Mouse (Mus musculus): ENCODE measurements at regions not wholly inside any gene's neighbourhood (a gene's known extent, or its start where the extent isn't known, plus 50 kb on each side); places are given as distances from the start of the nearest gene placed in this dataset.
A peak's percentile ranks its signal among the peaks of the same experiment; 100 is the strongest.

DNA sequence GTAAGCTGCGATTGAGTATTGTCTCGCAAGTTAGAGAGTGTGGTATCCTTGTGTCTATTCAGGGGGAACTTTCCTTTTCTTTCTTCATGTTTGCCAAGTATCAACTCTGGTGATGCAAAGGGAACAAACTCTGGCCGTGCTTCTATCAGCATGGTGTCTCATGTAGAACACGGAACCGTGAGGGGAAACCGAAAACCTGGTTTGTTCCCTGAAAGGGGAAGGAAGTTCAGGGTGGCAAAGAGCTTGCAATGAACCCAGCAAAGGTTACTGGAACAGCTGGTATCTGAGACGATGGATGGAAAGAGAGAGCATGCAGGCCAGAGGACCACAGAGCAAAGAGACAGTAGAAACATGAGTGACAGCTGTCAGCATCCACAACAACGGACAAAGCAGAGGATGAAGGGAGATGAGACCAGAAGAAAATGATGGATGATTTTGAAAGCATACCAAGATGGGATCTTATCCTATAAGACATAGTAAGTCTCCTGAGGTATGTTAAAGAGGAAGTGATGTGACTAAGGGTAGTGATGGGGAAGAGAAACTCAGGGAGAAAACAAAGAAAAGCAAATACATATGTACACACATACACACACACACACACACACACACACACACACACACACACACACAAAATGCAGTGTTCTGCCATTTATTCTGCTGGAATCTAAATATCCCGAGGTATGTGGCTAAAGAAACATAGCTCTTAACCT is 199.8 kb upstream of the Peli2 start:
- H3K27ac ChIP-seq (replicated peaks; ENCODE audit: low read depth, low read length) = no peak overlapping the region
- no peaks in the 10 kb centered on the region for H3K9me3 ChIP-seq (ENCODE audit: control insufficient read depth, low read length)
- ATAC-seq (ENCODE audit: low read depth) (no peak), DNase-seq (ENCODE audit: low spot score) (no peak)
- H3K4me1 ChIP-seq (ENCODE audit: control insufficient read depth, insufficient read depth, low read length) = no peaks in the 10 kb centered on the region
- no peaks in the 10 kb centered on the region for H3K27me3 ChIP-seq (replicated peaks; ENCODE audit: control insufficient read depth, insufficient read depth, low read length)
- H3K36me3 ChIP-seq (ENCODE audit: control insufficient read depth, insufficient read depth, low read length) = no peaks in the 10 kb centered on the region
- no peak overlapping the region for H3K4me2 ChIP-seq (ENCODE audit: low read depth, low read length)
- no peak overlapping the region for H3K9ac ChIP-seq (ENCODE audit: low read depth, low read length)
- WGBS = 90% methylated on average over 9 of the region's 9 CpGs
- no peak overlapping the region for H3K4me3 ChIP-seq (ENCODE audit: low read depth, low read length)

- Histone ChIP-seq H3K36me3 (ENCODE audit: control insufficient read depth, insufficient read depth, low read length) (no peaks in the 10 kb centered on the region), H3K27ac (replicated peaks; ENCODE audit: low read depth, low read length) (no peak overlapping the region), H3K9ac (ENCODE audit: low read depth, low read length) (no peak overlapping the region), H3K9me3 (ENCODE audit: control insufficient read depth, low read length) (no peaks in the 10 kb centered on the region), H3K4me1 (ENCODE audit: control insufficient read depth, insufficient read depth, low read length) (no peaks in the 10 kb centered on the region), H3K4me3 (ENCODE audit: low read depth, low read length) (no peak overlapping the region), H3K4me2 (ENCODE audit: low read depth, low read length) (no peak overlapping the region), H3K27me3 (replicated peaks; ENCODE audit: control insufficient read depth, insufficient read depth, low read length) (no peaks in the 10 kb centered on the region)
- no peak for DNase-seq (ENCODE audit: low spot score)
- WGBS = 55% methylated on average over 10 of the region's 10 CpGs
- ATAC-seq (ENCODE audit: low read depth) = no peak; the same call in 1 of the 2 replicates
Measured at GRCm38 (mm10) chr14:47921811-47922277, 198.8 kb upstream of the Peli2 start.

- H3K36me3 ChIP-seq (ENCODE audit: control insufficient read depth, insufficient read depth, low read length) = no peaks in the 10 kb centered on the region
- no peaks in the 10 kb centered on the region for H3K27me3 ChIP-seq (replicated peaks; ENCODE audit: control insufficient read depth, insufficient read depth, low read length)
- ATAC-seq (ENCODE audit: low read depth) = no peak
- H3K9ac ChIP-seq (ENCODE audit: low read depth, low read length) = no peak overlapping the region
- no peak overlapping the region for H3K27ac ChIP-seq (replicated peaks; ENCODE audit: low read depth, low read length)
- no peak for DNase-seq (ENCODE audit: low spot score)
- H3K4me1 ChIP-seq (ENCODE audit: control insufficient read depth, insufficient read depth, low read length) = no peaks in the 10 kb centered on the region
- no peak overlapping the region for H3K4me3 ChIP-seq (ENCODE audit: low read depth, low read length)
- WGBS = 81% methylated on average over 3 of the region's 3 CpGs
- no peak overlapping the region for H3K4me2 ChIP-seq (ENCODE audit: low read depth, low read length)
- no peaks in the 10 kb centered on the region for H3K9me3 ChIP-seq (ENCODE audit: control insufficient read depth, low read length)
Measured at GRCm38 (mm10) chr14:47926416-47926815, 194.2 kb upstream of the Peli2 start.

DNA sequence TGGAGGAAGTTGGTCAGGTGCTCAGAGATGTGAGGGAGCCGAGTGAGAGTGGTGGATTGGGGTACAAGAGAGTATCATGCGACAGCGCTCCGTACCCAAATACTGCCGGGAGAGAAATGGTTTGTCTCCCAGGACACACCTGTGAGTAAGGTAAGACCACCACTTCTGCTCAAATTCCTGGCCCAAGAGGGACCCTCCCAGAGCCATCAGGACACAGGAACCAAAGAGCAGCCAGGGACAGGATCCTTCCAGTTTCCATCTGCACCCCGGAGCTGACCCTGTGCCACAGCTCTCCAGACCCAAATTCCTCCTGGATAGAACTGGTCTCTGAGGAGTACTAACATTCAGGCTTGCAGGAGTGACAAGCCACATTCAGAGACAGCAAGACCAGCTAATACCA is 185.2 kb upstream of the Peli2 start:
- WGBS = 94% methylated on average over 6 of the region's 6 CpGs
- ATAC-seq (ENCODE audit: low read depth) = no peak
- H3K27me3 ChIP-seq (replicated peaks; ENCODE audit: control insufficient read depth, insufficient read depth, low read length) = no peaks in the 10 kb centered on the region

DNA sequence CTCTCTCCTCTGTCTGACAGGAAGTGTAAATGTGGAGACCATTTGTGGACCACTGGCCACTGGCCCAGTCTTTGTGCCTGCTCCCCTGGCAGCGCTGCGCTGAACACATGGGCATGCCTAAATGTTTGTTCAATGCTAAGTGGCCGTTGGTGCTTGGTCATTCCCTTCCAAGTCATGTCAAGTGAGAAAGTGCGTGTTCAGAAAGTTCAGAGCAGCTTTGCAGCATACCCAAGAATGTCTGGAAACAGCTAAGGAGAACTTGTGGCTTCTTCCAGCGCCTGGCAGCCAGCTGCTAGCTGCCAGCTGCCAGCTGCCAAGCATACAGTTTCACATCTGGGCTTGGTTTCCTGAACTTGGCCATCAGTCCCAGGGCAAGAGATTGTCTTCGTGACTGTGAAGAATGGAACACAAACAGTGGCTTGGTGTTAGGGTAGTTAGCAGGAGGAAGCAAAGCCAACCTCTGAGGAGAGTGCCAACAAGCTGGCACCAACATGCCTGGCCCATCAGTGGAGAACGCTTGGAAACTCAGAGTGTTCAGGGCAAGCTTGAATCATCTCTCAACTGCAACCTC is 183.5 kb upstream of the Peli2 start:
- Histone ChIP-seq H3K27me3 (replicated peaks; ENCODE audit: control insufficient read depth, insufficient read depth, low read length) (no peaks in the 10 kb centered on the region), H3K4me3 (ENCODE audit: low read depth, low read length) (no peak overlapping the region), H3K27ac (replicated peaks; ENCODE audit: low read depth, low read length) (no peak overlapping the region), H3K9me3 (ENCODE audit: control insufficient read depth, low read length) (no peaks in the 10 kb centered on the region), H3K36me3 (ENCODE audit: control insufficient read depth, insufficient read depth, low read length) (no peaks in the 10 kb centered on the region), H3K4me2 (ENCODE audit: low read depth, low read length) (no peak overlapping the region), H3K4me1 (ENCODE audit: control insufficient read depth, insufficient read depth, low read length) (peaks cover 6% of the 10 kb centered on the region; the same call in 1 of the 2 replicates), H3K9ac (ENCODE audit: low read depth, low read length) (no peak overlapping the region)
- peak; percentile 75 for DNase-seq (ENCODE audit: low spot score)
- ATAC-seq (ENCODE audit: low read depth) = no peak
- 71% methylated on average over 7 of the region's 7 CpGs for WGBS

More for the DNA sequence above, 185.2 kb upstream of the Peli2 start:
- H3K4me1 ChIP-seq (ENCODE audit: control insufficient read depth, insufficient read depth, low read length) = peaks cover 6% of the 10 kb centered on the region; the same call in 1 of the 2 replicates
- H3K36me3 ChIP-seq (ENCODE audit: control insufficient read depth, insufficient read depth, low read length) = no peaks in the 10 kb centered on the region
- no peak overlapping the region for H3K4me2 ChIP-seq (ENCODE audit: low read depth, low read length)
- DNase-seq (ENCODE audit: low spot score) = no peak
- H3K27ac ChIP-seq (replicated peaks; ENCODE audit: low read depth, low read length) = no peak overlapping the region
- H3K9me3 ChIP-seq (ENCODE audit: control insufficient read depth, low read length) = no peaks in the 10 kb centered on the region
- no peak overlapping the region for H3K9ac ChIP-seq (ENCODE audit: low read depth, low read length)
- H3K4me3 ChIP-seq (ENCODE audit: low read depth, low read length) = no peak overlapping the region

- Histone ChIP-seq H3K4me3 (ENCODE audit: low read depth, low read length) (no peak overlapping the region), H3K27me3 (replicated peaks; ENCODE audit: control insufficient read depth, insufficient read depth, low read length) (no peaks in the 10 kb centered on the region), H3K4me2 (ENCODE audit: low read depth, low read length) (no peak overlapping the region), H3K27ac (replicated peaks; ENCODE audit: low read depth, low read length) (no peak overlapping the region), H3K36me3 (ENCODE audit: control insufficient read depth, insufficient read depth, low read length) (no peaks in the 10 kb centered on the region), H3K4me1 (ENCODE audit: control insufficient read depth, insufficient read depth, low read length) (peaks cover 6% of the 10 kb centered on the region; the same call in 1 of the 2 replicates), H3K9ac (ENCODE audit: low read depth, low read length) (no peak overlapping the region), H3K9me3 (ENCODE audit: control insufficient read depth, low read length) (no peaks in the 10 kb centered on the region)
- whole genome bisulfite sequencing = 55% methylated on average over 7 of the region's 7 CpGs
- ATAC-seq (ENCODE audit: low read depth) = no peak
- DNase-seq (ENCODE audit: low spot score) = no peak
Measured at GRCm38 (mm10) chr14:47939781-47940590, 180.6 kb upstream of the Peli2 start.

- DNase-seq (ENCODE audit: low spot score) (no peak), ATAC-seq (ENCODE audit: low read depth) (no peak)
Measured at GRCm38 (mm10) chr14:47942671-47943070, 178.0 kb upstream of the Peli2 start.

GRCm38 (mm10) chr14:47944595-47944994 is 176.0 kb upstream of the Peli2 start:
- 88% methylated on average over 1 of the region's 1 CpGs for WGBS
- H3K4me2 ChIP-seq (ENCODE audit: low read depth, low read length) = no peak overlapping the region

More at GRCm38 (mm10) chr14:47942671-47943070, 178.0 kb upstream of the Peli2 start:
- no peak overlapping the region for H3K27ac ChIP-seq (replicated peaks; ENCODE audit: low read depth, low read length)
- no peaks in the 10 kb centered on the region for H3K27me3 ChIP-seq (replicated peaks; ENCODE audit: control insufficient read depth, insufficient read depth, low read length)
- no peak overlapping the region for H3K4me2 ChIP-seq (ENCODE audit: low read depth, low read length)
- no peaks in the 10 kb centered on the region for H3K4me1 ChIP-seq (ENCODE audit: control insufficient read depth, insufficient read depth, low read length)
- no peaks in the 10 kb centered on the region for H3K36me3 ChIP-seq (ENCODE audit: control insufficient read depth, insufficient read depth, low read length)
- H3K9ac ChIP-seq (ENCODE audit: low read depth, low read length) = no peak overlapping the region
- no peak overlapping the region for H3K4me3 ChIP-seq (ENCODE audit: low read depth, low read length)
- H3K9me3 ChIP-seq (ENCODE audit: control insufficient read depth, low read length) = no peaks in the 10 kb centered on the region

More at GRCm38 (mm10) chr14:47944595-47944994, 176.0 kb upstream of the Peli2 start:
- Histone ChIP-seq H3K27me3 (replicated peaks; ENCODE audit: control insufficient read depth, insufficient read depth, low read length) (no peaks in the 10 kb centered on the region), H3K36me3 (ENCODE audit: control insufficient read depth, insufficient read depth, low read length) (no peaks in the 10 kb centered on the region), H3K4me1 (ENCODE audit: control insufficient read depth, insufficient read depth, low read length) (no peaks in the 10 kb centered on the region), H3K27ac (replicated peaks; ENCODE audit: low read depth, low read length) (no peak overlapping the region), H3K9me3 (ENCODE audit: control insufficient read depth, low read length) (no peaks in the 10 kb centered on the region), H3K9ac (ENCODE audit: low read depth, low read length) (no peak overlapping the region), H3K4me3 (ENCODE audit: low read depth, low read length) (no peak overlapping the region)
- DNase-seq (ENCODE audit: low spot score) = no peak
- no peak for ATAC-seq (ENCODE audit: low read depth)

Measured in embryonic facial prominence, embryonic 14.5 days (tissue).